21 mouse cellular contexts compared by ENCODE assay signal in genomic region chr6:55264741-55265366, GRCm38 (mm10).
DNase-seq lines count a peak whose midpoint lies in the region; ATAC-seq lines count a peak whose summit lies in the region.
"Had no signal": no experiment of that assay in that cellular context is flagged by ENCODE, and none has a peak within 500 bp of the region (broad histone marks: within the 10 kb centered on the region; RNA-seq: fewer than 3 reads in every experiment).

No protein-coding gene starts in this region.

- H3K9me3 ChIP-seq in intestine, embryonic 15.5 days: no peaks in the 10 kb centered on the region
- no peaks in the 10 kb centered on the region for H3K9me3 ChIP-seq in intestine, embryonic 16.5 days (ENCODE audit: control insufficient read depth, low read length)
- no peaks in the 10 kb centered on the region for H3K9me3 ChIP-seq in liver, embryonic 12.5 days (replicated peaks)
- no peaks in the 10 kb centered on the region for H3K9me3 ChIP-seq in forebrain, embryonic 12.5 days
- H3K9me3 ChIP-seq: heart, embryonic 13.5 days; limb, embryonic 10.5 days; midbrain, embryonic 15.5 days had no signal

- H3K4me1 ChIP-seq in intestine, embryonic 15.5 days (replicated peaks): no peaks in the 10 kb centered on the region
- no peaks in the 10 kb centered on the region for H3K4me1 ChIP-seq in intestine, embryonic 16.5 days (ENCODE audit: control insufficient read depth, insufficient read depth, low read length)
- peaks cover 58% of the 10 kb centered on the region for H3K4me1 ChIP-seq in liver, embryonic 12.5 days
- H3K4me1 ChIP-seq in forebrain, embryonic 12.5 days: no peaks in the 10 kb centered on the region
- H3K4me1 ChIP-seq: midbrain, embryonic 15.5 days had no signal

- no peak overlapping the region for H3K27ac ChIP-seq in intestine, embryonic 15.5 days
- H3K27ac ChIP-seq in intestine, embryonic 16.5 days (ENCODE audit: low read length): no peak overlapping the region
- H3K27ac ChIP-seq in liver, embryonic 12.5 days: peak overlapping the region; percentile 76
- no peak overlapping the region for H3K27ac ChIP-seq in forebrain, embryonic 12.5 days
- H3K27ac ChIP-seq: gastrocnemius, adult 2 months; heart, embryonic 13.5 days; hindbrain, postnatal 0 days; limb, embryonic 10.5 days; midbrain, embryonic 15.5 days had no signal

- H3K9ac ChIP-seq in intestine, embryonic 15.5 days: no peak overlapping the region
- no peak overlapping the region for H3K9ac ChIP-seq in intestine, embryonic 16.5 days (ENCODE audit: low read depth, low read length)
- H3K9ac ChIP-seq in liver, embryonic 12.5 days: peak overlapping the region; percentile 52
- H3K9ac ChIP-seq in forebrain, embryonic 12.5 days: no peak overlapping the region
- H3K9ac ChIP-seq: forebrain, postnatal 0 days; heart, embryonic 13.5 days; lung, embryonic 14.5 days; midbrain, embryonic 15.5 days had no signal

- 87% methylated on average over 7 of the region's 7 CpGs for WGBS in intestine, embryonic 15.5 days
- 92% methylated on average over 7 of the region's 7 CpGs for WGBS in intestine, embryonic 16.5 days
- WGBS in liver, embryonic 12.5 days (ENCODE audit: insufficient replicate concordance): 68% methylated on average over 7 of the region's 7 CpGs
- WGBS in forebrain, embryonic 12.5 days: 93% methylated on average over 7 of the region's 7 CpGs

- intact Hi-C loops in heart, postnatal 36 days (cut with DNase I): no loop called here

- no peaks in the 10 kb centered on the region for H3K27me3 ChIP-seq in intestine, embryonic 15.5 days (replicated peaks)
- H3K27me3 ChIP-seq in intestine, embryonic 16.5 days (replicated peaks; ENCODE audit: control insufficient read depth, insufficient read depth, low read length): no peaks in the 10 kb centered on the region
- no peaks in the 10 kb centered on the region for H3K27me3 ChIP-seq in liver, embryonic 12.5 days (replicated peaks)
- no peaks in the 10 kb centered on the region for H3K27me3 ChIP-seq in forebrain, embryonic 12.5 days
- H3K27me3 ChIP-seq: heart, embryonic 13.5 days; midbrain, embryonic 15.5 days had no signal

- no peaks in the 10 kb centered on the region for H3K36me3 ChIP-seq in intestine, embryonic 15.5 days
- no peaks in the 10 kb centered on the region for H3K36me3 ChIP-seq in intestine, embryonic 16.5 days (ENCODE audit: control insufficient read depth, insufficient read depth, low read length)
- H3K36me3 ChIP-seq in liver, embryonic 12.5 days: no peaks in the 10 kb centered on the region
- H3K36me3 ChIP-seq in forebrain, embryonic 12.5 days (replicated peaks): peaks cover 13% of the 10 kb centered on the region
- H3K36me3 ChIP-seq: heart, embryonic 13.5 days; midbrain, embryonic 15.5 days had no signal

- H3K4me3 ChIP-seq in intestine, embryonic 15.5 days (replicated peaks): no peak overlapping the region
- H3K4me3 ChIP-seq in intestine, embryonic 16.5 days (ENCODE audit: low read length): no peak overlapping the region
- no peak overlapping the region for H3K4me3 ChIP-seq in liver, embryonic 12.5 days
- no peak overlapping the region for H3K4me3 ChIP-seq in forebrain, embryonic 12.5 days (replicated peaks)
- H3K4me3 ChIP-seq: gastrocnemius, adult 2 months; heart, embryonic 13.5 days; limb, embryonic 10.5 days; midbrain, embryonic 15.5 days had no signal

- peak; percentile 56 for DNase-seq in c-Kit-positive CD71-positive TER-119-negative erythroid progenitor cells, embryonic 14.5 days (ENCODE audit: low read depth)
- peak; percentile 45 to 61 for DNase-seq in spleen, postnatal 10 days (ENCODE audit: low spot score in 2 of 2)
- no peak for DNase-seq in heart, postnatal 36 days
- DNase-seq: adrenal gland, adult 8-10 months; cerebellum, adult 8-10 months; forebrain, postnatal 0 days; gastrocnemius, adult 2 months; heart, postnatal 4 days; kidney, adult 8-10 months; lung, embryonic 14.5 days; lung, postnatal 4 days; thymus, postnatal 25 days had no signal

- ATAC-seq in intestine, embryonic 15.5 days: 0 out of 2 replicates have a peak, but pooled peaks have one; percentile 51
- ATAC-seq in intestine, embryonic 16.5 days: no peak
- peak; percentile 90 for ATAC-seq in liver, embryonic 12.5 days
- ATAC-seq in megakaryocyte, adult 5-6 weeks (ENCODE audit: poor library complexity, severe bottlenecking): no peak
- no peak for ATAC-seq in forebrain, embryonic 12.5 days (ENCODE audit: low FRiP score)
- ATAC-seq: forebrain, postnatal 0 days; hindbrain, postnatal 0 days; midbrain, embryonic 15.5 days had no signal

- no peak overlapping the region for H3K4me2 ChIP-seq in intestine, embryonic 15.5 days (replicated peaks)
- H3K4me2 ChIP-seq in intestine, embryonic 16.5 days (ENCODE audit: low read depth, low read length): no peak overlapping the region
- peak overlapping the region; percentile 48 for H3K4me2 ChIP-seq in liver, embryonic 12.5 days
- no peak overlapping the region for H3K4me2 ChIP-seq in forebrain, embryonic 12.5 days
- H3K4me2 ChIP-seq: heart, embryonic 13.5 days; lung, embryonic 14.5 days; midbrain, embryonic 15.5 days had no signal

Comparison
In these comparisons a context has a peak if more than half of its experiments do, and no peak if none do; other contexts are left out.
1. ATAC-seq: peak in intestine, embryonic 15.5 days (single experiment) and liver, embryonic 12.5 days (single experiment); none in intestine, embryonic 16.5 days (single experiment), megakaryocyte, adult 5-6 weeks (single experiment) and forebrain, embryonic 12.5 days (single experiment).
2. DNase-seq: peak in c-Kit-positive CD71-positive TER-119-negative erythroid progenitor cells, embryonic 14.5 days (single experiment) and spleen, postnatal 10 days (2 of 2); none in heart, postnatal 36 days (0 of 2).